Mouse (Mus musculus) gastrocnemius, postnatal 25 days (tissue): Measurements from ENCODE around the gene Nlgn2. TPM values are rescaled to one million over a fixed set of nuclear protein-coding genes. Genes with fewer than 3 reads are reported as not detected.
"Not testable (repeated sequence)": the region's sequence is repeated elsewhere in the genome, so short reads cannot be mapped to it uniquely, and the experiment has no call there.

Experiments used
- DNase-seq: peaks from one replicate; pipeline ENCODE4 v3.0.0; 2022
- total RNA-seq, 2 experiments: library from RNA; stranded (reverse); gene quantifications; 1 replicate in 1 of 2; 2 replicates in 1 of 2; pipeline ENCODE4 v1.2.3; 2021

Gene Nlgn2
- total RNA-seq, 2 experiments from 2014 or later: 3.1 to 3.9 TPM

DNA sequence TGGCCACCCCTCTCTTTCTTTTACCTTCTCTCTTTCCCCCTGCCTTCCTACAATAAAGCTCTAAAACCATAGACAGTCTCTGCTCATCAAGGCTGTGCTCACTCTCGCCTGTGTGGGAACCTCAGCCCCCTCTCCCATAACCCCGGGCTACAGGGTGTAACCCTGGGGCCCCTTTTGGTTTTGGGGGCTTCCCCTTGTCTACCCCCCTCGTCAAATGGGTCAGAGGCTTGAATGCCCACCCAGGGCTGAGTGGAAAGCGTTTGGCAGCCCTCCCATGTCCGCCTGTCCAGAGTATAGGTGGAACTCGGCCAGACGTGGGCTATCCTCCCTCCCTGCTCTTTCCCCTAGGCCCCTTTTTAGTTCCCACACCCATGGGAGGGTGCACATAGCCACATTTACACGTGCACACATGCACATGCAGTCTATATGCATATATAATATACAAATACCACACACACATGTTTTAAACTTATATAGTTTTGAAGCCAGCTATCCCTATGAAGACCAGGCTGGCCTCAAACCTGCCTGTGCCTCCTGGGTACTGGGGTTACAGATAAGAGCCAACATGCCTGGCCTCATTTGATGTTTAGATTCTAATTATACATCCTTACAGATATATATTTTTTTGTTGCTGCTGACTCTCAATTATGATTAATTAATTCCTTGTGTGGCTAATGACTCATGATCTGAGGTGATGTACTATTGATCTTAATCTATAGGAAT, 26.7 kb upstream of the Nlgn2 start:
- DNase-seq: no peak

DNA sequence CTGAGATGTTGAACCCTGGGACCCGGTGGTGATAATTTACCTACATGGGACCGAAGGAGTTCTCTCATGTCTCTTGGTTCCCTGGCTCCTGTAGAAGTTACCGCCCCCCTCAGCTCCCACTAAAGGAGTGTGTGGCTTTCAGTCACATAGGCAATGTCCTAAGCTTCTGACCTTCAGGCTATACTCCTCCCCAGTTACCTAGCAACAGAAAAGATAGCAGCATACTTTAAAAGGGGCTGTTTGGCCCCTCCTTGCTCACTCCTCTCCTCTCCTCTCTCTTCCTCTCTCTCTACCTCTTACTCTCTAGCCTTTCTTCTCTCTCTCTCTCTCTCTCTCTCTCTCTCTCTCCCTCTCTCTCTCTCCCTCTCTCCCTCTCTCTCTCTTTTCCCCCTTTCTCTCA, 26.1 kb upstream of the Nlgn2 start:
- DNase-seq: not testable (repeated sequence)

DNA sequence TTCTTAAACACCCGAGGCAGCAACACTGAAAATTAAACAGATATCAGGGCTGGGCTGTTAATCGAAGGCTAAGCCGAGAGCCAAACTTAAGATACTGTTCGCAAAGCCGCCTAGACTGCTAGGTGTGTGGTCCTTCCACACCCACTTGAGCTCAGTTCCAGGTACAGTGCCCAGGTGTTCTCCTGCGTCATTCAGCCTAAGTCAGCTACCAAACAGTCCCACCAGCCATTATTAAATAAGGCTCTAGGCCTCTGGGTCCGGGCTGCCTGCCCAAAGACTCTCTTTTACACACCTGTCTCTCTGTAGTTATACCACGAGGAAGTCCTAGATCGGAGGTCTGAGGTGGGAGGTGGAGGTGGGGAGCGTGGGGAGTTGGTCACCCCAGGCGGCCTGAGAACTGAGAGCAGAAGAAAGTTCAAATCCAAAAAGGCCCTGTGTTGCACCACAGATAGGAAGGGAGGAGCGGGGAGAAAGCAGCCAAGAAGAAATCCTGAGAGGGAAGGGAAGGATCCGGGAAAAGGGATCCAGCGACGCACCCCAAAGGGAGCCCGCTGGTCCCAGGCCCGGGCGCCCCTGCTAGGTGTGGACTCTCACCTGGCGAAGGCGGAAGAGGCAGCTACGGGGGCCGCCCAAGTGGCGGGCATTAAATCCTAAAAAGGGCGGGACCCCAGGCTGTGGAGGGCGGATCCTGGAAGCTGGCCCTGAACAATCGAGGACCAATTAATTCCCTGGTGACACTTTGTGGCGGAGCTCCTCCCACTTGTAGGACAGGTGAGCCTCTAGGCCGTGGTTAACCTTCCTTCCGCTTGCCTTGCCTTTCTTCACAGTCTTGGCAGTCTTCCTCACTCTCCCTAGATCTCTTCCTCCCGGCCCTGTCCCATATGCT, 20.8 kb upstream of the Nlgn2 start, which contains the start of gene Tnk1:
Tnk1 (minus strand) TSS at position 618 of the 886 bp plus-strand sequence.
- DNase-seq: no peak

DNA sequence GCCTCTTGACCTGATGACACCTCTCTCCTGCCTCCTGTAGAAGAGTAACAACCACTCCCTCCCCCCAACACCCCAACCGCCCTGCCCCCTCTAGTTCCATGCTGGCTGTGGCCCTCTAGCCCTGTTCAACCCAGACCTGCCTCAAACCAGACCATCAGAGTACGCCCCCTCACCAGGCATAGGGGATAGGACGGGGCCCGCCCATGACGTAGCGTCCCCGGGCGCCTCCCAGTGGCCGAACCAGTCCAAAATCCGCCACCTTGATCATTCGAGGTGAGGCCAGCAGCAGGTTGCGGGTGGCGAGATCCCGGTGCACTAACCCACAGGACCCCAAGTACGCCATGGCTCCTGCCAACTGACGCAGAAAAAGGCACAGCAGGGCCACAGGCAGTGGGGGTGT, 17.8 kb upstream of the Nlgn2 start:
- DNase-seq: no peak

DNA sequence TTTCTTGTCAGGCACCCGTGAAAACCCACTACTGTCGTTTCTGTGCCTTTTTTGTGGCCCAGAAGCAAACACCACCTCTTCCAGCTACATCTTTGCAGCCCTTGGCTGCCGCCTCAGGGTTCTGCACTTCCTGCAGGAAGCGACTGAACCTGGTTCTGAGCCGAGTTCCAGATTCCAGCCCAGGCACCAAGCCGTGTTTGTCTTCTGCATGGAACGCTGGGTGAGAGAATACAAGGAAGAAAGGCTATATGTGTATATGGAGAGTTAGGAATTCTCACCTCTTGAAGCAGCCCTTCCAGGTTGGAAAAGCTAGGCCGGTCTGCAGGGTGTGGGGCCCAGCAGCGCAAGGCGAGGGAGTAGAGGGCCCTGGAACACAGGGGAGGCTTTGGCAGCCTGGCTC, 17.1 kb upstream of the Nlgn2 start:
- DNase-seq: no peak

DNA sequence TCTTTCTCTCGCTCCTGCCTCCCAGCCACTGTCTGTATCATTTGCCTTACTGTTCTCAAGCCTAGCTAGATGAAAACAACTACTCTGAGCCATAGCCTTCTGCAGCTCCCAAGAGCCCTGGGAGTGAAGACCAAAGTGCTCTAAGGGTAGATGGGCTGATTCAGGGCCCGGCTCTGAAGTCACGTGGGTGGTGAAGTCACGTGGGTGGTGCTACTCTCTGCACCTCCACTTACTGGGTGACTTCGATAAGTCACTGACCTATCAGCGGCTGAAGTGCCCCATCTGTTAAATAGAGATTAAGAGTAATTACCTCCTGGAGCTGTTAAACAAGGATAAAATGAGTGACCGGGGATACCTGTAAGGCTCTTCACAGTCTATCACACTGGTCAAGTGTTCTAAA, 16.4 kb upstream of the Nlgn2 start:
- no peak for DNase-seq

DNA sequence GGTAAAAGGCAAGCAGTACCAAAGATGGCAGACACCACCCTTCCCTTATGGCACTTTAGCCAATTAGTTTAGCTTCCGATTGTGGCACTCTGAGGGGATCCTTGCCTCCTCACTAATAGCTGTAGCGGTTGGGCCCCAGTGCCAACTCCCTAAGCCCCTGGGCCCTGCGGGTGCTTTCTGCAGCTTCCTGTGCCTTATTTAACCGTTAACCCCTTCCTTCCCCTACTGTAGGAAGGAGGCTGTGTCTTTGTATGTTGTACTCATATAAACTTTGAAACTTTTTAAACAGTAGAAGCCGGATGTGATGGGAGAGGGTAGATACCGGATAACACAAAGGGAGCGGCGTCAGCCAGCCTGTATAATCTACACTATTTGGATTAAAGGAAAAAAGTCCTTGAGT, 13.2 kb upstream of the Nlgn2 start:
- no peak for DNase-seq

DNA sequence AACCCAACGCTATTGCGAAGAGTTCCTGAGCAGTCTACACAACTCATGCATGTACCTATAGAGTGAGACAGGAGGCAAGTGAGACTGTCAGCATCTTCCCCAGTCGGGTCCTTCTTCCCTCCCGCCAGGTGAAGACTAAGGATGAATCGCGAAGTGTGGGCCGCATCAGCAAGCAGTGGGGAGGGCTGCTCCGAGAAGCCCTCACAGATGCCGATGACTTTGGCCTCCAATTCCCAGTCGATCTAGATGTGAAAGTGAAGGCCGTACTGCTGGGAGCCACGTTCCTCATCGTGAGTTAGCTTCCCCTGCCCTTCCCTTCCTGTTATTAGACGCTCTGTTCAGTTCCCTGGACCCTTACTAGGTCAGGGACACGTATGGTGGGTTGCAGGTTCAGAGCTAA, 12.3 kb upstream of the Nlgn2 start:
- no peak for DNase-seq

DNA sequence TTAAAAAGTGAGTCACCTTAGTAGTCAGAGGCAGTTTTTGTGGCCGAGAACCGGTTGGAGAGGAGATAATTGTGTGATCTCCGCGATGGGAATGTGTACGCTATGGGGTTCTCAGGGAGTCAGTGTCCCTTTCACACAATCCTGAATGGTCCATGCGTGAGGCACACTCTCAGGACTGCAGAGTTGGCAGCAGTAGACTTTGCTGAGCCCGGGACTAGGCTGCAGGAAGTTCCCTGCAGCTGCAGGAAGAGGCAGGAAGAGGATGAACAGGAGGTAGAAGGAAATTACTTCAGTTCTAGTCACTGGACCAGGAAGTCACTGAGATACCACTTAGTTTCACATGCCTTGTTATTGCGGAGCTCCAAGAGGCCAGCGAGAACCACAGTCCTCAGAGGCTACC, 11.5 kb upstream of the Nlgn2 start:
- no peak for DNase-seq

DNA sequence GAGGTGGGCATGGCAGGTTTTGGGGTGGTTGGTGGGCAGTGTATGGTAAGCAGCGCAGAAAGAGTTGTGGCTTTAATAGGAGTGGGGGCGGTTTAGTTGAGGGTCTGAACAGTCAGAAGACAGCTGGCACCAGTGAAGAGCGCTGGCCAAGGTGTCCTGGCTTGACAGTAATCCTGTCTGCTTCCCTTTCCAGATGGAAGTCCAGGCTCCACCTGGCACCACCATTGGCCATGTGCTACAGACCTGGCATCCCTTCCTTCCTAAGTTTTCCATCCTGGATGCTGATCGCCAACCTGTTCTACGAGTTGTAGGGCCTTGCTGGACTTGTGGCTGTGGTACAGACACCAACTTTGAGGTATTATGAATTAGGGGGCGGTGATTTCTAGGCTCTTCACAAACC, 10.4 kb upstream of the Nlgn2 start:
- DNase-seq: no peak

DNA sequence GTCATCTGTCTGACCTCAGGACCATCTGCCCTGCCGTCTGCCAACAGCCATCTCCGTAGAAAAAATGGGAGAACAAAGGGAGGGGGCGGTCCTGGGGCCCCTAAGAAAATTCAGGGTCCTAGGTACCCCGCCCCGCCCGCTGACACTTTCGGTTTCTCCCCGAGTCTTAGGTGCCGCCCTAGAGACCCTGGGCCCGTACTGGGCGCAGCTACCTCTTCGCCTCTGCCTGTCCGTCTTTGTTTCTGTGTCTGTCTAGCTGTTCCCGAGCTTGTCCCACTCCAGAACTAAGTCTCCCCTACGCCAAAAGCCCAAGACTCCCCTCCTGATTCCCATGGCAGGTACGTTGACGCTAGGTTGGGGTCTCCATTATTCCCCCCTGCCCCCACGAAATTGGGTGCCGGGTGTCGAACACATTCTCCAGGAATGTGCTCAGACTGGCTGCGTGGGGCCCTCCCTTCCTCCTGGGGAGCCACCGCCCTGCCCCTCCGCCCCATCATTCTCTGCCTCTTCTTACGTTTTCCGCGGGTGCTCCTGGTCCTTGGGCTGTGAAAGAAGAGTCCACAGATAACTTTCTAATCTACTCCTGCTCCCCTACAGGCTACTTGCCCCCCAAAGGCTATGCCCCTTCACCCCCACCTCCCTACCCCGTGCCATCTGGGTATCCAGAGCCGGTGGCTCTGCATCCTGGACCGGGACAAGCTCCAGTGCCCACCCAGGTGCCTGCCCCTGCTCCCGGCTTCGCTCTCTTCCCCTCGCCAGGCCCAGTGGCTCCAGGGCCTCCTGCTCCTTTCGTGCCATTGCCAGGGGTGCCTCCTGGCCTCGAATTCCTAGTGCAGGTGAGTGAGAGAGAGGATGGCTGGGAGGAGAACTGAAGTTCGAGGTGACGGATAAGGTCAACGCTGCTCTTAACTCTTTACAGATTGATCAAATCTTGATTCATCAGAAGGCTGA, 9.4 kb upstream of the Nlgn2 start:
- peak; percentile 32 for DNase-seq

DNA sequence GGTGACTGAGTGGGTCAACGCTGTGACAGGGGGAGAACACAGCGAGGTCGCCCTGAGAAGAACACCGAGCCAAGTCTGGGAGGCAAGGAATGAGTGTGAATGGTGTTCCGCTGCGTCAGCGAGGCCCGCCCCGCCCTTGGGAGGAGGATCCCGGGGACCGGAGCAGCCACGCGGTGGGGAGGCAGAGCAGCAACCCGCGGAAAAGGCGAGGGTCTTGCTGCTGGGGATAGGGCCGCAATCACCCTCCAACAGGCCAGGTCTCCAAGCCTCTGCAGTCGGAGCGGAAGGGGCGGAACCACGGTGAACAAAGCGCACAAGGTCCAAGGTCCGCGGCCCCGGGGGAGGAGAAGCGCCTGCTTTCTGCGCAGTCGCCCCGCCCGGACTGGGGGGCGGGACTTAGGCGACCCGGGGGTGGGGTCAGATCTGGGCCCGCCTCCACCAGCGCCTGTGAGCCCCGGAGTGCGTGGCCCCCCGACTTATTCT, 8.7 kb upstream of the Nlgn2 start, which contains the start of gene Plscr3:
Plscr3 (plus strand) TSS at position 179 of the 483 bp plus-strand sequence.
- DNase-seq: peak; percentile 89

DNA sequence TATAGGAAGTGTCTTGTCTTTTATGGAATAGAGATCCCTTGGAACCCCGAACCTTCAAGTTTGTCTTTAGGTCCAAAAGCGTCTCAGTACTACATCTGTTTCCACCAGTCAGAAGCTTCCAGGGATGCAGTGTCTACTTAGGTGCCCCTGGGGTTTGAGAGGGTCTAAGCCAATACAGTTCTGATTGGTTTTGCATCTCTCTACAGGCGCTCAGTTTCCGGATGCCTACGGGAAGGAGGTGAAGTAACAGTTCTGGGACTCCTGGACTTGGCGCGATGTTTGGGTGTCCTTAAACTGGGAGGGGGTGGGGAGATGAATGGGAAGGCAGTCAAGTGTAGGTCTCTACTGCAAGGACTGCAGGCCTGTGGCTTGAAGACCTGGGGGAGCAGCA, 1.1 kb upstream of the Nlgn2 start:
- DNase-seq: no peak

DNA sequence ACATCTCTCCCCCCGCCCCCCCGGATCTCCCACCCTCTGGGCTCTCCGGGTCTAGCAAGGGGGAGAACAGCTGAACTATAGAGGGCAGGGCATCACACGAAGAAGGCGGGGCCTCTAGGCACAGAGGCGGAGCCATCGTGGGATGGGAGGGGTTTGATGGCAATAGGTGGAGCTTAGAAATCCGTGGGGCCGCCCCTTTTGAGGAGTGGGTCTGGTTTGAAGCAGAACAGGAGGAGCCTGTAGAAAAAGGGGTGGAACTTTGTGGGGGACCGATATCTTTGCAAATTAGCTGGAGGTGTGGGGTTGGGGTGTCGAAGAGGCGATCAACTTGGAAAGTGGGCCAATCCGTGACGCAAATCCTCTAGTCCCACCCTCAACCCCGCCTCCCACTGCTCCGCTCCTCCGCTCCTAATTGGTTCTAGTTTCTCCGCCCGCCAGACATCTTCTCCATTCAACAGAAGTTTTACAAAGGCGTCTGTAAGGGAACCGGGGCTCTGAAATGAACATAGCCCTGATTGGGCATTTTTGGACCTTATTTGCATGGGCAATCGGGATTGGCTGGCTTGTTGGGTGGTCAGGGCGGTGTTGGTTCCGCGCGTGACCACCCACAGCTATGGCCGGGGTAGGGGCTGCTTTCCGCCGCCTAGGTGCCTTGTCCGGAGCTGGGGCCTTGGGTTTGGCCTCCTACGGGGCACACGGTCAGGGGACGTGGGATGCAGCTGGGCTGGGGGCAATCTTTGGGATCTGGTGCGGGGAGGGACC, 549 bp upstream of the Nlgn2 start, which contains the start of gene Tmem256:
Tmem256 (plus strand) TSS at position 563 of the 762 bp plus-strand sequence.
- DNase-seq: peak; percentile 96

DNA sequence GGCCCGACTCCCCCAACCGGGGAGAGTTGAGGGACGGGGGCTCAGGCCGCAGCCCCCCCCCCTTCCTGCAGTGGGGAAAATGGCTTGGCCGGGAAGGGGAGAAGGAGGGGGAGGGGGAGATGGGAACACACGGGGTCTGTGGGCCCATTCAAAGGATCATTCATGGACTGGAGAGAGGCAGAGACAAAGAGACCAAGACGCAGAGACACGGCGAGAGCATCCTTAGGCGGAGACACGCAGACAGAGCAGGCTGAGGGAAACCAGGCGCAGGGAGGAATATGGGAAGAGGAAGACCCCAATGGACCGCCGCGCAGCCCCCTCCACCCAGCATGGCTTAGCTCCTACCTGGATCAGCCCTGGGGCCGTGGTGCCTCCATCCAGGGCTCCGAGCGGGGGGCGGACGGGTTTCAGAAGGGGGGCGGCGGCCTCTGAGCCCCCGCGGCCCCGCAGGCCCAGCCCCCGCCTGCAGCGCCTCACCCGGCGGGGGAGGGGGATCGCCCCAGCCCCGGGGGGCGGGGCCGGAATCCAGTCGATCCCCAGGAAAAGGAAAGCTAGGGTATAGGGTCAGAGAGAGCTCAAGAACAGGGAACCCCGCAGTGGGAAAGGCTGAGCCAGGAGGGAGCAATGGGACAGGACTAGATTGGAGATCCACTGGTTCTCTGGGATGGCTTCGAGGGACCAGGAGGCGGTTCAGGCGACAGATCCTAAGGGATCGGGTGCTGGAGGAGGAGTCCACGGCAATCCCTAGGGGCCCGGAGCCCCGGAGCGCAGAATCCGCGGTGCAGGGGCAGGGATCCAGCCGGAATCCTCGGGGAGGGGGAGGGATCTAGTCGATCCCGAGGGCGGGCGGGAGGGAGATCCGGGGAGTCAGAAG, 644 bp downstream of the Nlgn2 start:
- peak; percentile 58 for DNase-seq

DNA sequence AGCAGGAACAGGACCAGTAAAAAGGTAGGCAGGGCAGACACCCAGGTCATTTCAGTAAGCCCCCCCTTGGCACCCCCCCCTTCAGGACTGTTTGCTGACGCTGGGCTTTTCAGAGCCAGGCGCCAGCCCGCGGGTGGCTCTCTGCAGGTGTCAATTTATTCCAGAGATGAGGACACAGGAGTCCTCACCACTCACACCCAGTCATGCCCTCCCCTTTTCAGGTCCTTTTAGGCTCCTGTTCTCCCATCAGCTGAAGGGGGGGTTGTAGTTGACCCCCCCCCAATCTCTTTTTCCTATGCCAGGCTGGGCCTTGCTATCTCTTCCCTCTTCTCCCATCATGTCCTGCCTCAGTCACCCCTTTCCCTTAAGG, 1.6 kb downstream of the Nlgn2 start:
- DNase-seq: no peak

DNA sequence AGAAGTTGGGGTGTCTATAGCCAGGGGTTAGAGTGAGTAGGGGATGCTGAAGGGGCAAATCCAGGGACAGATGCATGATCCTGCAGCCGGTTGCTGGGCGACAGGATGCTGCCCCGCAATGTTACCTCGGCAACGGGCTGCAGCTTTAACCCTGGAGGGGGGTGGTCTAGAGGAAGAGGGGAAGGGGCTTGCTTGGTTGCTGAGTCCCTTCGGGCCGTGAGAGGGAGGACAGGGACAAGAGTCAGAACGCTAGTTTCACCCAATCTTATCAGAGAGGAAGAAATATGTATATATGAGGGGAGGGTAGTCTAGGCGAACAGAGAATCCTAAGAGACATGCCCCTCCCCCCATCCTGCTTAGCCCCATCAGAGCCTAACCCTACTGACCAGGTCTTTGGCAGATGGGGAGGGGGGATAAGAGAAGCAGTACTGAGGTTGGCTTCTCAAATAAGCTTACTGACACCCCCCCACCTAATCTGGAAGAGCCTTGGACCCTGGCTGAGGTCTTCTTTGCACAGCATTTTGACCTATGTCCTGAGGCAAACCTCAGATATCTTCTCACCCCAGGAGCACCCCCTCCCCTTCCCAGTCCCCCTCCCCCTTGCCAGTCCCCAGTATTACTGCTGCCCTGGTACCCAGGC, 2.1 kb downstream of the Nlgn2 start:
- no peak for DNase-seq

DNA sequence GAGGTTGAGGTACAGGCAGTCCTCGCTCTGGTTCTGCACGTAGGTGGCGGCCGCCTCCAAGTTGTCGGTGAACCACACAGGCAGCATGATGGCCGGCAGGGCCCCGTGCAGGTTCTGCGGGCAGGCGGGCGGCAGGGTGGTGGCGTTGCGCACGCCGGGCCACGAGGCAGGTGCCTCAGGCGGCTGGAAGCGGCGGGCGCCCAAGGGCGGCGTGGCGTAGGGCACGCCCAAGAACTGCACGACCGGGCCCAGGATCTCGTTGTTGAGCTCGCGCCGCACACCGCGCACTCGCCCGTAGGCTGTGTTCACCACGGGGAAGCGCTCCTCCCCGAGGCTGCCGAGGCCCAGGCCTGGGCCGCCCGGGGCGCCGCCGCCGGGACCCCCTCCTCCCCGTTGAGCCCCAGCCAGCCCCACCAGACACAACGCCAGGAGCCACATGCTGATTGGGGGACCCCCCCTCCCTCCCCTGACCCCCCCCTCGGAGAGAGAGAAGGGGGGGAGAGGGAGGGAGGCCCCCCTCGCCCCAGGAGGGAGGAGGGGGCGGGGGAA, 3.5 kb downstream of the Nlgn2 start:
- DNase-seq: no peak

DNA sequence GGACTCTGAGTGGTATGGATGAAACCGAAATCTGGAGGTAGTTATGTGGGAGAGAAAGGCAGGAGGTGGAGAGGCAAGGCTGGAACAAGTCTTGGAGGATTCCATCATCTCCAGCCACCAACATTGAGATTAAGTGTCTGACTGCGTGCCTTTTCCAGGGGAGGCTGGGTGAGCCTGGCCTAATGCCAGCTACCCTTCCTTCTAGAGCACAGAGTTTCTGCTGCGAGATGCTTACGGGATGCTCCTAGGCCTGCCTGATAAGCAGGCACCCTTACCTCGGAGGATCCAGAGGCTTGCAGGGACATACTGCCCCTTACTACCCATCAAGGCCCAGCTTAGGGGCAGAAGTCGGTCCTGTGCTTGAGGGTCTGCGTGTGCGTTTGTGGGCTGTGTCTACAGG, 4.0 kb downstream of the Nlgn2 start:
- DNase-seq: no peak
